Mouse (Mus musculus): ENCODE measurements at regions not wholly inside any gene's neighbourhood (a gene's known extent, or its start where the extent isn't known, plus 50 kb on each side); places are given as distances from the start of the nearest gene placed in this dataset.

DNA sequence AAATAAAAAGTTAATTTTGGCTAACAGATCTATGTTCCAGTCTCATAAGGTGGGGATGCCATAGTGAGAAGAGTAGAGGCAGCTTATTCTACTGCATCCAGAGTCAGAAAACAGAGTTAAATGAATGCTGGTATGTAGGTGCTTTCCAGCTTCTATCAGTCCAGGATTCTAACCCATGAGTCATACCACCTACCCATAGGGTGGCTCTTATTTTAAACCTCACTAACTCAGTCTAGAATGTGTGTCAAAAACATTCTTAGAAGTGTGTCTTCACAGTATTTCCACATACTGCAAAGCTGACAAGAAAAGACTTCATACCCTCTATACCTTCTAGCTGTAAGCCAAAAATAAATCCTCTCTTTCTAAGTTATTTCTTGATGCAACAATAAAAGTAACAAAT is 410.7 kb downstream of the 4931408C20Rik start:
- TF ChIP-seq CTCF (IDR thresholded peaks at IDR 0.05; ENCODE audit: low read depth) = no peak
- no peak overlapping the region for H3K4me3 ChIP-seq (ENCODE audit: low read depth, low read length)
- no peak for DNase-seq

DNA sequence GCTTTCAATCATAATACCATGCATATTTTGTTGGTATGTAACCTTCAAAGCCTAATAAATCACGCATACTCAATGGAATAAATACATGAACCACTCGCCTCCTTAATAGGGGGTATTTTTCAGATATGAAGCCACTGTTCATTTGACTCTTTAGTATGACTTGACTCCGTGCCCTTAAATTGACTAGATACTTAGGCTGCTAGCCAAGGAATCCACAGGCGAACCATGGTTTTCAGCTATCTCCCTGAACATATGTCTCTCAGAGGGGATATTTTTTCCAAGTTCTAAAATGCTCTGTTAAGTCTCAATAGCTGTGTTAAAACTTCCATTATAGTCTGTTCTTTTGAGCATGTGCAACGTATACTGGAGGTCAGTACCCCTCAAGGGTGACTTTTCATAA is 413.8 kb upstream of the Adgrb3 start:
- no peak overlapping the region for H3K4me2 ChIP-seq
- 62% methylated on average over 5 of the region's 5 CpGs for WGBS
- no peak overlapping the region for H3K9ac ChIP-seq
- no peak overlapping the region for H3K4me3 ChIP-seq (ENCODE audit: low read depth, low read length)
- no peak for ATAC-seq (ENCODE audit: insufficient read depth)
- H3K36me3 ChIP-seq (ENCODE audit: insufficient read depth) = no peaks in the 10 kb centered on the region
- H3K27me3 ChIP-seq (ENCODE audit: insufficient read depth, low read length) = no peaks in the 10 kb centered on the region
- DNase-seq = peak; percentile 2
- H3K27ac ChIP-seq (ENCODE audit: low read depth) = no peak overlapping the region
- TF ChIP-seq CTCF (IDR thresholded peaks at IDR 0.05; ENCODE audit: low read depth) = no peak
- no peaks in the 10 kb centered on the region for H3K9me3 ChIP-seq (ENCODE audit: low read depth, low read length)
- H3K4me1 ChIP-seq (ENCODE audit: insufficient read depth) = no peaks in the 10 kb centered on the region

More for the DNA sequence above, 410.7 kb downstream of the 4931408C20Rik start:
- Histone ChIP-seq H3K27me3 (ENCODE audit: insufficient read depth, low read length) (no peaks in the 10 kb centered on the region), H3K27ac (ENCODE audit: low read depth) (no peak overlapping the region), H3K9ac (no peak overlapping the region), H3K9me3 (ENCODE audit: low read depth, low read length) (no peaks in the 10 kb centered on the region), H3K4me1 (ENCODE audit: insufficient read depth) (no peaks in the 10 kb centered on the region), H3K36me3 (ENCODE audit: insufficient read depth) (no peaks in the 10 kb centered on the region), H3K4me2 (no peak overlapping the region)
- no peak for ATAC-seq (ENCODE audit: insufficient read depth)

DNA sequence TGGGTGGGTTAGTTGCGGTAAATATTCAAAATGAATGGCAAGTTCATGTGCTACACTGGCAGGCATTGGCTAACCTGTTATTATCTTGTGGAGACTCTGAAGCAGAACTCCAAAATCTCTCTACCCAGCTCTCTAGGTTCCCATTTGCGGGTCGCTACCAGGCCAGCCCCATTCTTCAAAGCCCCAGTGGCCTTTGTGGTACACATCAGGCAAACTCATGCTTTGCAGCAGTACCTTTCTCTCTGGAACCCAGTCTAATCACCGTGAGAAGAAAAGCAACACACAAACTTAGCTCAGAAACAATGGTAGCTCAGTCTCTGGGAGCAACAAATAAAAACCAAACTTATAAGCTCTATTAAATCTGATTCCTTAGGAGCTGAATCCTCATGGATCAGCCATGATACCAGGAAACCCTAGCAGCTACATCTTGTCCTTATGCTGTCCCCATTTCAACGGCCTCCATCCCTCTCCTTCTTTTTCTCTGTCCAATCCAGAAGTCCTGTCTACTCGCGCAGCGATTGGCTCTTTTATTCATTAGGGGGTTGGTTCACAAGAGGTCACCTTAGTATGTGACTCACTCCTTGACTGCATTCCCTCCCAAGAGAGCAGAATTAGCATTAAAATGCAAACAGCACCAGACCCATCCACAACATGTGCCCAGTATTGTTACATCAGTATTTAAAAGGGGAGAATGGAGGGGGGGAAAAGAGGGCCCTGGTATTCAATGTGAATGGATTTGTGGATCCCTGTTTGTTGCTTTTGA is 400.0 kb upstream of the Adgrb3 start:
- H3K4me3 ChIP-seq (ENCODE audit: low read depth, low read length) = no peak overlapping the region
- WGBS = 82% methylated on average over 8 of the region's 8 CpGs
- DNase-seq = no peak
- no peak overlapping the region for H3K27ac ChIP-seq (ENCODE audit: low read depth)
- no peak for ATAC-seq (ENCODE audit: insufficient read depth)
- H3K27me3 ChIP-seq (ENCODE audit: insufficient read depth, low read length) = no peaks in the 10 kb centered on the region
- no peaks in the 10 kb centered on the region for H3K4me1 ChIP-seq (ENCODE audit: insufficient read depth)
- no peak for TF ChIP-seq CTCF (IDR thresholded peaks at IDR 0.05; ENCODE audit: low read depth)
- H3K9ac ChIP-seq = no peak overlapping the region
- H3K9me3 ChIP-seq (ENCODE audit: low read depth, low read length) = no peaks in the 10 kb centered on the region
- no peaks in the 10 kb centered on the region for H3K36me3 ChIP-seq (ENCODE audit: insufficient read depth)
- no peak overlapping the region for H3K4me2 ChIP-seq

DNA sequence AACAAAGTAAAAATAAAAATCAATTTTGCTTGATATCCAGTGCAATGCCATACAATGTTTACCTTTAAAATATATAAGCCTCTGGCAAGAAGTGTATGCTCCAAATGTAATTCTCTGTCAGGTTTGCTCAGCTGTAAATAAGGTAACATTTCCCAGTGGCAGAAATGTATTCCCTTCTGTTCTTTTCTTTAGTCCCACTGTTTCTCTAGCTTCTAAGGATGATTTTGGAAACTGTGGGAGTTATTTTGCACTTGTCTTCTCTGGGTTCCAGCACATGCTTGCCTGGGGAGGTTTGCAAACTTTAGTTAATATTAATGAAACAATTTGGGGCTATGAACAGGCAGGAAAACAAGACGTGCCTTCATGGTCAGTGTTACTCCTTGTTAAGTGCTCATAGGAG is 374.9 kb upstream of the Adgrb3 start:
- no peaks in the 10 kb centered on the region for H3K4me1 ChIP-seq (ENCODE audit: insufficient read depth)
- H3K9ac ChIP-seq = no peak overlapping the region
- no peak overlapping the region for H3K4me3 ChIP-seq (ENCODE audit: low read depth, low read length)
- WGBS = 42% methylated on average over 1 of the region's 1 CpGs
- DNase-seq = no peak
- no peak for TF ChIP-seq CTCF (IDR thresholded peaks at IDR 0.05; ENCODE audit: low read depth)
- H3K27ac ChIP-seq (ENCODE audit: low read depth) = no peak overlapping the region
- no peaks in the 10 kb centered on the region for H3K9me3 ChIP-seq (ENCODE audit: low read depth, low read length)
- no peaks in the 10 kb centered on the region for H3K27me3 ChIP-seq (ENCODE audit: insufficient read depth, low read length)
- no peak for ATAC-seq (ENCODE audit: insufficient read depth)
- H3K36me3 ChIP-seq (ENCODE audit: insufficient read depth) = no peaks in the 10 kb centered on the region
- H3K4me2 ChIP-seq = no peak overlapping the region
